Mouse (Mus musculus): Measurements from ENCODE around the gene Tnfsf12. TPM values are rescaled to one million over a fixed set of nuclear protein-coding genes. Genes with fewer than 3 reads are reported as not detected.
A peak's percentile ranks its signal among the peaks of the same experiment; 100 is the strongest.

Tnfsf12 gene
- total and polyA plus RNA-seq, 3 experiments, result 18.4 to 32.0 (median 21.9) TPM

DNA sequence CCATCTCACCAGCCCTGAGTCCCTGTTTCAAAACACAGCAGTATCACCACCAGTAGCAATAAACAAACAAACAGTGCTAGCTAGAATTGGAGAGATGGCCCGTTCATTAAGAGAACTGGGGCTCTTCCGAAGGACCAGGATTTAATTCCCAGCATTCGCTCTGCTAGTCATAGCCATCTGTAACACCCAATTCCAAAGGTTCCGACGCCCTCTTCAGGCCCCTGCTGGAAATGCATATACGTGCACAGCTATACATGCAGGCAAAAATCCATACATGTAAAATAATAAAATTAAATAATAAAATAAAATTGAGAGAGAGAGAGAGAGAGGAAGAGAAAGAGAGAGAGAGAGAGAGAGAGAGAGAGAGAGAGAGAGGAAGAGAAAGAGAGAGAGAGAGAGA lies 23.8 kb upstream of the Tnfsf12 start:
- DNase-seq, result no peak
- Histone ChIP-seq H3K27me3 (ENCODE audit: control insufficient read depth, insufficient read depth, low read length) (no peaks in the 10 kb centered on the region), H3K4me3 (no peak overlapping the region), H3K36me3 (ENCODE audit: control insufficient read depth, insufficient read depth, low read length) (no peaks in the 10 kb centered on the region), H3K9ac (ENCODE audit: low read depth, low read length) (no peak overlapping the region), H3K79me2 (replicated peaks; ENCODE audit: control insufficient read depth, insufficient read depth, low read length) (no peaks in the 10 kb centered on the region), H3K27ac (no peak overlapping the region), H3K4me1 (ENCODE audit: control insufficient read depth, insufficient read depth, low read length) (no peaks in the 10 kb centered on the region; the same call in 1 of the 2 replicates)
- intact Hi-C loops (cut with DNase I), result no loop called here
- WGBS, result 69% methylated on average over 6 of the region's 6 CpGs
- TF ChIP-seq POLR2A (IDR thresholded peaks at IDR 0.05; ENCODE audit: insufficient read depth, low read depth, low read length) (no peak), EP300 (IDR thresholded peaks at IDR 0.05; ENCODE audit: insufficient read depth, low read depth, low read length) (no peak), CTCF (IDR thresholded peaks at IDR 0.05) (peak; percentile 32)

DNA sequence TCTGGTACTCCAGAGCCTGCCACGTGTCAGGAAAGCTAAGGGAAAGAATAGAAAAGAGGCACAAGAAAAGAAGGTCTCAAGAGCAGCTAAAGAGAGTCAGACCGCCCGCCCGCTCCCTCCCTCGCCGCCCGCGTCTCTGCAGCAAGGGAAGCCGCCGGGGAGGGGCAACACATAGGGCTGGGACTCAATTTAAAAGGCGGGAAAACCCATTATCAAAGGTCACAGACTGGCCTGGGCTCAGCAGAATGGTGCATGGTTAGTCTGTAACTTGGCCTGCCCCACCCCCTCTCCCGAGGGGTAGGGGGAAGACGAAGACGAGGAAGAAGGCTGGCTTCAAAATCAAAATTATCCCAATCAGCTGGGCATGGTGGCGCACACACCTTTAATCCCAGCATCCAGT lies 23.0 kb upstream of the Tnfsf12 start:
- DNase-seq, result no peak
- intact Hi-C loops (cut with DNase I), result no loop called here

DNA sequence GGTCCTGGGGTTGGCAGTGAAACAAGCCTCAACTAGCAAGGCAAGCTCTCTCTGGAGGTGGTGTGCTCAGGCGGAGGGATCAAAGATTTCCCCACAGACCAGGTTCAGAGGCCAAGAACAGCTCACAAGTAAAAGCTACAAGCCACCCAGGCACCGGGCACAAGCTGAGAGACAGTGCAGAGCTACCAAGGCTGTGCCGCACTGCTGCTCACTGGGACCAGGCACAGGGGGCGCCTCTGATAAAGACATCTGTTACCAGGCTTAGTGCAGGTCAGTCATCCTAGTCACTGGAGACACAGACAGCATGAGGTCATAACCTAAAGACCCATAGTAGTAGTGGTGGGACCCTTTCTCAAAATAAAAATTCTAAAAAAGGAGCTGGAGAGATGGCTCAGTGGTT lies 21.3 kb upstream of the Tnfsf12 start:
- intact Hi-C loops (cut with DNase I), result no loop called here

More for the DNA sequence above, 23.0 kb upstream of the Tnfsf12 start:
- Histone ChIP-seq H3K4me1 (ENCODE audit: control insufficient read depth, insufficient read depth, low read length) (no peaks in the 10 kb centered on the region; the same call in 1 of the 2 replicates), H3K4me3 (no peak overlapping the region), H3K79me2 (replicated peaks; ENCODE audit: control insufficient read depth, insufficient read depth, low read length) (no peaks in the 10 kb centered on the region), H3K27ac (no peak overlapping the region), H3K36me3 (ENCODE audit: control insufficient read depth, insufficient read depth, low read length) (no peaks in the 10 kb centered on the region), H3K9ac (ENCODE audit: low read depth, low read length) (no peak overlapping the region), H3K27me3 (ENCODE audit: control insufficient read depth, insufficient read depth, low read length) (no peaks in the 10 kb centered on the region)
- no peak for TF ChIP-seq CTCF (IDR thresholded peaks at IDR 0.05)
- no peak for TF ChIP-seq EP300 (IDR thresholded peaks at IDR 0.05; ENCODE audit: insufficient read depth, low read depth, low read length)
- TF ChIP-seq POLR2A (IDR thresholded peaks at IDR 0.05; ENCODE audit: insufficient read depth, low read depth, low read length), result no peak
- WGBS, result 47% methylated on average over 15 of the region's 15 CpGs

GRCm38 (mm10) chr11:69715929-69716328 lies 20.3 kb upstream of the Tnfsf12 start:
- 28% methylated on average over 5 of the region's 5 CpGs for WGBS
- peak in 1 of 2 experiments; percentile 38 for DNase-seq
- Histone ChIP-seq H3K27me3 (ENCODE audit: control insufficient read depth, insufficient read depth, low read length) (no peaks in the 10 kb centered on the region), H3K36me3 (ENCODE audit: control insufficient read depth, insufficient read depth, low read length) (no peaks in the 10 kb centered on the region), H3K4me1 (ENCODE audit: control insufficient read depth, insufficient read depth, low read length) (no peaks in the 10 kb centered on the region; the same call in 1 of the 2 replicates), H3K4me3 (no peak overlapping the region), H3K27ac (no peak overlapping the region), H3K79me2 (replicated peaks; ENCODE audit: control insufficient read depth, insufficient read depth, low read length) (no peaks in the 10 kb centered on the region), H3K9ac (ENCODE audit: low read depth, low read length) (no peak overlapping the region)
- TF ChIP-seq EP300 (IDR thresholded peaks at IDR 0.05; ENCODE audit: insufficient read depth, low read depth, low read length) (no peak), POLR2A (IDR thresholded peaks at IDR 0.05; ENCODE audit: insufficient read depth, low read depth, low read length) (no peak), CTCF (IDR thresholded peaks at IDR 0.05) (no peak)
- intact Hi-C loops (cut with DNase I), result loop anchor here (2.0 kb wide), 1 partner anchor 33 kb away; the partner anchor contains the start of gene Senp3

More for the DNA sequence above, 21.3 kb upstream of the Tnfsf12 start:
- Histone ChIP-seq H3K4me1 (ENCODE audit: control insufficient read depth, insufficient read depth, low read length) (no peaks in the 10 kb centered on the region; the same call in 1 of the 2 replicates), H3K36me3 (ENCODE audit: control insufficient read depth, insufficient read depth, low read length) (no peaks in the 10 kb centered on the region), H3K27me3 (ENCODE audit: control insufficient read depth, insufficient read depth, low read length) (no peaks in the 10 kb centered on the region), H3K4me3 (no peak overlapping the region), H3K27ac (no peak overlapping the region), H3K9ac (ENCODE audit: low read depth, low read length) (no peak overlapping the region), H3K79me2 (replicated peaks; ENCODE audit: control insufficient read depth, insufficient read depth, low read length) (no peaks in the 10 kb centered on the region)
- WGBS, result 78% methylated on average over 4 of the region's 4 CpGs
- TF ChIP-seq CTCF (IDR thresholded peaks at IDR 0.05), result no peak
- no peak for DNase-seq

DNA sequence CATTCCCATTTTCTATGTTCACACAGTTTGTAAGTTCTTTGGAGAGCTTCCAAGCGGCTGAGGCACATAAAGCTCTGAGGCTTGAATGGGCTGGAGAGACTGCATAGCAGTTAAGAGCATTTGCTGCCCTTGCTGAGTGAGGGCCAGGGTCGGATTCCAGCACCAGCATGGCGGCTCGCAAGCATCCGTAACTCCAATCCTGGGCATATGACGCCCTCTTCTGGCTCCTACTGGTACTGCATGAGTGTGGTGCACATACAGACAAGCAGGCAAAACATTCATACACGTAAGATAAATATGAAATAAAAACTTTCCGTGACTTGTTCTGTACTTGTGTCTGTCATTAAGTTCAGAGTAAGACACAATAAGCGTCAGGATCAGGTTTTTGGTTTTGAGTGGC lies 19.8 kb upstream of the Tnfsf12 start:
- 58% methylated on average over 9 of the region's 9 CpGs for WGBS
- no peak for TF ChIP-seq POLR2A (IDR thresholded peaks at IDR 0.05; ENCODE audit: insufficient read depth, low read depth, low read length)
- TF ChIP-seq EP300 (IDR thresholded peaks at IDR 0.05; ENCODE audit: insufficient read depth, low read depth, low read length), result no peak
- peak; percentile 78 for TF ChIP-seq CTCF (IDR thresholded peaks at IDR 0.05)
- no peaks in the 10 kb centered on the region for H3K27me3 ChIP-seq (ENCODE audit: control insufficient read depth, insufficient read depth, low read length)
- H3K36me3 ChIP-seq (ENCODE audit: control insufficient read depth, insufficient read depth, low read length), result no peaks in the 10 kb centered on the region
- intact Hi-C loops (cut with DNase I), result loop anchor here (2.0 kb wide), 1 partner anchor 33 kb away; the partner anchor contains the start of gene Senp3
- no peaks in the 10 kb centered on the region; the same call in 1 of the 2 replicates for H3K4me1 ChIP-seq (ENCODE audit: control insufficient read depth, insufficient read depth, low read length)
- no peaks in the 10 kb centered on the region for H3K79me2 ChIP-seq (replicated peaks; ENCODE audit: control insufficient read depth, insufficient read depth, low read length)
- H3K9ac ChIP-seq (ENCODE audit: low read depth, low read length), result no peak overlapping the region
- peak in 1 of 2 experiments; percentile 56 for DNase-seq
- no peak overlapping the region for H3K27ac ChIP-seq
- H3K4me3 ChIP-seq, result no peak overlapping the region

DNA sequence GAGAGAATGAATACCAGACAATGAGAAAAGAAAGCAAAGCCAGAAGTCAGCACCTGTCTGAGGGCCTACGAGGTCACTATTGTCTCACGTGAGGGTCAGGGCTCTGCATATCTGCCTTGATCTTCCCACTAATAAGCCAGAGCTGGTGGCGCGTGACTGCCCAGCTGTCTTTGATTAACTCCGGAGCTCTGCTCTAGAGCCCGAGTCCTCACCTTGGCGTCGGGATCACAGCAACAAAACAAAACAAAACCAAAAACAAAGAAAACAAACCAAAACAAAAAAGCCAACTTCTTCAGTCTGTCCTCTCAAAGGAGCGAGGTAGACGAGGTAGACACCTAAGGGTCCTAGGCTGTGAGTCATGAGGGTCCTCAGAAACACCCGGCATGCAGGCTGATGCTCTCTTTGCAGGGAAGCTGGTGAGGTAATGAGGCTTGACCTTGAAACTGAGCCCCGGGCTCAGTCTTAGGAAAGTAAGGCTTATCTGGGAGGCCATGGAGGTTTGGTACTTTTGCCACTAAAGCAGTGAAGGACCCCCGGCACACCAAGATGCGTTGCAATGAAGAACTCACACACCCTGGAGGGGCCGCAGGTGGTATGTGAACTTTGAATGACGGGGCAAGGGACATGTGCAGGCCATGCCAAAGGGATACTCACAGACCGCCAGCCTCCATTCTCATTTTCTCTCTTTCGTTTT lies 19.1 kb upstream of the Tnfsf12 start:
- intact Hi-C loops (cut with DNase I), result loop anchor here (2.0 kb wide), 1 partner anchor 32 kb away; the partner anchor contains the start of gene Senp3
- DNase-seq, result no peak
- Histone ChIP-seq H3K27ac (no peak overlapping the region), H3K36me3 (ENCODE audit: control insufficient read depth, insufficient read depth, low read length) (no peaks in the 10 kb centered on the region), H3K79me2 (replicated peaks; ENCODE audit: control insufficient read depth, insufficient read depth, low read length) (no peaks in the 10 kb centered on the region), H3K4me3 (no peak overlapping the region), H3K9ac (ENCODE audit: low read depth, low read length) (no peak overlapping the region), H3K4me1 (ENCODE audit: control insufficient read depth, insufficient read depth, low read length) (no peaks in the 10 kb centered on the region; the same call in 1 of the 2 replicates), H3K27me3 (ENCODE audit: control insufficient read depth, insufficient read depth, low read length) (no peaks in the 10 kb centered on the region)
- TF ChIP-seq CTCF (IDR thresholded peaks at IDR 0.05) (no peak), POLR2A (IDR thresholded peaks at IDR 0.05; ENCODE audit: insufficient read depth, low read depth, low read length) (no peak), EP300 (IDR thresholded peaks at IDR 0.05; ENCODE audit: insufficient read depth, low read depth, low read length) (no peak)
- WGBS, result 75% methylated on average over 18 of the region's 18 CpGs
